Mouse (Mus musculus) fibroblast of lung, adult 2 months (primary cell): ENCODE data around the gene Mob4.

ENCODE experiments used
- DNase-seq: peaks from one replicate; pipeline ENCODE4 v3.0.0-alpha.2; 2011; ENCODE audit warnings: low read depth

The Mob4 gene

DNA sequence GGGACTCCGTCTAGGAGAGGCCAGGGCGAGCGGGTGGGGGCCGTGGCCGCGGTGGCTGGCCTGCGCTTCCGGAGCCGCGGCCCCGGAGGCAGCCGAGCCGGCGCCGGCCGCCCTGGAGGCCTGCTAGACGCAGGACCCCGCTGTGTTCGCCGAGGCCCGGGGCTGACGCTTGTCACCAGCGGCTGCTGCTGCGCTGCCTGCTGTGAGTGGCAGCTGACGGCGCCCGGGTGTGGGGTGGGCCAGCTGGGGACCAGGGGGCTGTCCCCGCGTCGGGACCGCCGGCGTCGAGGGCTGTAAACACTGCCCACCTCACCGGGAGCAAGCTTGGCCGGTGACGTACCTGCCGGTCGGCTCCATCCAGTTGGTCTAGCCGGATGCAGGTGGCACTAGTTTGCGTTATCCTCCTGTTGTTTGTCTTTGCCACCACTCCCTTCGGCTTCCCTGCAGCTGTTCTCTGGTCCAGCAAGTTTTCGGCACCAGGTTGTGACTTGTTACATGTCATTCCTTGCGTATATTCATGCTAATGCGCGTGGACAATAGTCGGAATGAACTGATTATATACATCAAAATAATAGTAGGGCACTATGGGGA lies 488 bp downstream of the Mob4 start:
- DNase-seq: no peak

DNA sequence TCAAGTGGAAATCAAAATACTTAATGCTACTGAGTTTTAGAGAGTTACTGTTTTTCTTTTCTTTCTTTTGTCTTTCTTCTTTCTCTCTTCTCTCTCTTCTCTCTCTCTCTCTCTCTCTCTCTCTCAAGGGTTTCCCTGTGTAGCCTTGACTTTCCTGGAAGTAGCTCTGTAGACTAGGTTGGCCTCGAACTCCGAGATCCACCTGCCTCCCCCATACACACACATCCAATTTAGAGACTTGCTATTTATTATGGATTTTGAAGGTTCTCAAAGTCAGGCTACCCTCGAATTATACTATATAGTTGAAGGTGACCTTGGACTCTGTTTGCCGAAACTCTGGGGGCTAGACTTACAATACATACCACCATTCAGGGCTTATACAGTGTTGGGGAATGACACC lies 1.3 kb downstream of the Mob4 start:
- no peak for DNase-seq

DNA sequence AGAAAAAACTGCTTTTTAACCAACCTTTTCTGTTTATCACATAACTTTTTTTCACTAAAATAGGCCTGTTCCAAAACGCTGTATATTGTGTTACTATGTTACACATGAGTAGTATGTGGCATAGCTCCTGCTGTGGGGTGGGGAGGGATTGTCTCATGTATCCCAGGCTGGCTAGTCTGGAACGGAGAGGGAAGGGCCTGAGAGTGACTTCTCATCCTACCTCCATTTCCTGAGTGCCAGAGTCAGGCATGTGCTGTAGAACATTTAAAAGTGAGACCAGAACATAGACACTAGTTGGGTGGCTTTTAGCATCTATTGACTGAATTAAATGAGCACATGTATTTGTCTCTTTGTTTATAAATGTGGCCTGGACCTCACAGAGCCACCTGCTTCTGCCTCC lies 2.1 kb downstream of the Mob4 start:
- no peak for DNase-seq

DNA sequence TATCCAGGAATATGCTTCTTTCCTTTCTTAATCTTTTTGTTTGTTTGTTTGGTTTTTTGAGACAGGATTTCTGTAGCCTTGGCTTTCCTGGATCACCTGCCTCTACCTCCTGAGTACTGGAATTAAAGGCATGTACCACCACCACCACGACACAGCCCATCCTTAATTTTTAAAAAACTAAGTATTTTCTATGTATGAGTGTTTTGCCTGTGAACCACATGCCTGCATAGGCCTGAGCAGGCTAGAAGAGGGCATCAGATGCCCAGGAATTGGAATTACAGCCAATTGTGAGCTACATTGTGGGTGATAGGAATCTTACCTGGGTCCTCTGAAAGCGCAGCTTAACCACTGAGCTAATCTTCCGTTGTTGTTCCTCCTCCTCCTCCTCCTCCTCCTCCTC lies 3.3 kb downstream of the Mob4 start:
- DNase-seq: no peak

DNA sequence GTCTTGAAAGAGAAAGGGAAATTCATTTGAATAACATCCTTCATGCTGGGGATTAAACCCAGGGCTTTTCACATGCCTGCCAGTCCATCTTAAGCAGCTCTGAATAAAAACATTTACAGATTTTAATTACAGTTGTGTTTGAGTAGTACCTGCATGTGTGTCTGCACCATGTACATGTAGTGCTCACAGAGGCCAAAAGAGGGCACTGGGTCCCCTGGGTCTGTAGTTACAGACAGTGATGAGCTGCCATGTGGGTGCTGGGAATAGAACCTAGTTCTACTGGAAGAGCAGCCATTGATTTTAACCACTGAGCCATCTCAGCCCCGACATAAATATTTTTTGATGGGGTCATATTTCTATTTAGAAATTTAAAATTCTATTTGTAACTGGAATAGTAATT lies 4.8 kb downstream of the Mob4 start:
- no peak for DNase-seq

DNA sequence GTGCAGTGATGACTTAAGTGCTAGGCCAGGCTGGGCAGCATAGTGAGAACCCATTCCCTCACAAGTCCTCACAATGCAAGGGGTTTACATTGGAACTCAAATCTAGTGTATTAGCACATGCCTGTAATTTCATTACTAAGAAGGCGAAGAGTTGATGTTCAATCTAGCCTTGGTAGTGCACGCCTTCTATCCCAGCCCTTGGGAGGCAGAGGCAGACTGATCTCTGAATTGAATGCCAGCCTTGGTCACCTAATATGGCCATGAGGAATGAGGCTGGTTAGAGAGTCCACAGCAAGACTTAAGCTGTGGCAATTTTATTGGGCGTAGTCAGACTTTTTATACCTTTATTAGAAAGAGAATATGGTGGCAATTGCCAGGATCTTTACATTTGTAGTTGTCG lies 13.3 kb downstream of the Mob4 start:
- no peak for DNase-seq

DNA sequence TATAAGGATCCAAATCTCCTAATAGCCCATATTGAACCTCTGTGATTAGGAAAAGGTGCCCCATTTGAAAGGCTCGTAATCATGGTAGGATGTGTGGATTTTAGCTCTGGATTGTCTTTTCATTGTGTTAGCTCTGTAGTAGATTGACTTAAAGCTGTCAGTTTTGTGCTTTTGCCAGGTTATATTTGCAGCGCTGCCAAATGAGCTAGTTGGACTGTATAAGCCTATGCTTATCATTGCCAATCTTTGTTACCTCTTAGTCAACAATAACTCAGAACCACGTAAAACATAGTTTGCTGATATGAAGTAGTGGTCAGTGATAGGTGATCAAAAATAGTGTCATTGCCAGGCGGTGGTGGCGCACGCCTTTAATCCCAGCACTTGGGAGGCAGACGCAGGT lies 14.5 kb downstream of the Mob4 start:
- no peak for DNase-seq

DNA sequence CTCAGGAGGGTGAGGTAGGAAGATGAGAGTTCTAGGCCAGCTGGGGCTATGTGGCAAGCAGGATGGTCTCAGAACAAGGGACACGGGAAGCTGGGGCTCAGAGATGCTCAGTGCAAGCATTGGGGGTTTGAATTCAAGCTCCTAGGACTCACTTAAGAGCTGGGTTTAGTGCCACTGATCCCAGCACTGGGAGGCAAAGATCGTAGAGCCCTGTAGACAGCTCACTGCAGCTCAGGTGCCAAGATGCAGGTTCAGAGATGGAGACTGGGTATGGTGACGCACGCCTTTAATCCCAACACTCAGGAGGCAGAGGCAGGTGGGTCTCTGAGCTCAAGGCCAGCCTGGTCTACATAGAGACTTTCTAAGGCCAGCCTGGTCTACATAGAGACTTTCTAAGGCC lies 26.3 kb downstream of the Mob4 start:
- no peak for DNase-seq

DNA sequence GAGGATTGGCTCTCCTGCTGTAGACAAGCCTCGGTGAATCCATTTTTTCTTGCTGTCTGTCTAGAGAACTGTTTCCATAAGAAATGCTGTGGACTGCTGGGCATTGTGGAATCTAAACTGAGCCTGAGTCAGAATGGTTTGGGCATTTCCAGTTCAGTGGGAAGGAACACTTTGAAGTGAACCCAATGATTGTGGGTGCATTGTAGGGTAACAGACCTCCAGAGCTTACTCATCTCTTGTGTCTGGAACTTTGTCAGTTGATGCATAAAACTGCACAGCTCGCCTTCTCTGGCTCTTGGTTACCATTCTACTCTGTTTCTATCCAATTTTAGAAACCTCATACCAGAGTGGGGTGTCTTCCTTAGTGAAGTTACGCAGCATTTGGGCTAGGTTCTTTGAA lies 27.2 kb downstream of the Mob4 start:
- DNase-seq: no peak

DNA sequence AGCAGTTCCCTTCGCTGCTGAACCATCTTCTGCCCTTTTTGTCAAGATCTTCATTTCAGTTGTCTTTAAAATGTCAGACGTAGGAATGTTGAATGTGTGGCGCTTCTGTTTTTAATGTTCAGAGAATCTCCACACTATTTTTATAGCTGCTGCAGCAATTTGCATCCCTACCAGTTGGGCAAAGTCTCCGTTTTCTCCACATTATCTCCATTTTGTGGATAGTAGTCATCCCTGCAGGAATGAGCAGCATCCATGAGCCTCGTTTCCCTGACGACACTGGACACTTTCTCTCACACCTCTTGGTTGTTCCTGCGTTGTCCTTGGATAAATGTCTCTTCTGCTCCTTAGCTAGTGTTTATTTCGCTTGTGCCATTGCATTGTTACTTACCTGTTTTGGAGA lies 27.8 kb downstream of the Mob4 start:
- no peak for DNase-seq

DNA sequence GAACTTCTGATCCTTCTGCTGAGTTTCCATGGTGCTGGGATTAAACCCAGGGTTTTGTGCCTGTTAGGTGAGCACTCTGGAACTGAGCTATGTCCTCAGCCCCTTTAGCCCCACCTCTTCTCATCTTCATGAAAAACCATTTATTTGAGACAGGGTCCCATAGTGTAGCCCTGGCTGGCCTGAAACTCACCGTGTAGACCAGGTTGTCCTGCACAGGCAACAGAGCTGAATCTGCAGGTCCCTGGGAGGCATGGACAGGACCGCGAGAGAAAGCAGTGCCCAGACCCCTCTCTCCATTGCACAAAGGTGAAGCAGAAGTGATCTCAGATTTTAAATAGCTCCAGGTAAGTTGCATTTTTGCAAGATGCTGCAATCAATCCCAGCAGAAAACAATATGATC lies 29.2 kb downstream of the Mob4 start:
- no peak for DNase-seq

DNA sequence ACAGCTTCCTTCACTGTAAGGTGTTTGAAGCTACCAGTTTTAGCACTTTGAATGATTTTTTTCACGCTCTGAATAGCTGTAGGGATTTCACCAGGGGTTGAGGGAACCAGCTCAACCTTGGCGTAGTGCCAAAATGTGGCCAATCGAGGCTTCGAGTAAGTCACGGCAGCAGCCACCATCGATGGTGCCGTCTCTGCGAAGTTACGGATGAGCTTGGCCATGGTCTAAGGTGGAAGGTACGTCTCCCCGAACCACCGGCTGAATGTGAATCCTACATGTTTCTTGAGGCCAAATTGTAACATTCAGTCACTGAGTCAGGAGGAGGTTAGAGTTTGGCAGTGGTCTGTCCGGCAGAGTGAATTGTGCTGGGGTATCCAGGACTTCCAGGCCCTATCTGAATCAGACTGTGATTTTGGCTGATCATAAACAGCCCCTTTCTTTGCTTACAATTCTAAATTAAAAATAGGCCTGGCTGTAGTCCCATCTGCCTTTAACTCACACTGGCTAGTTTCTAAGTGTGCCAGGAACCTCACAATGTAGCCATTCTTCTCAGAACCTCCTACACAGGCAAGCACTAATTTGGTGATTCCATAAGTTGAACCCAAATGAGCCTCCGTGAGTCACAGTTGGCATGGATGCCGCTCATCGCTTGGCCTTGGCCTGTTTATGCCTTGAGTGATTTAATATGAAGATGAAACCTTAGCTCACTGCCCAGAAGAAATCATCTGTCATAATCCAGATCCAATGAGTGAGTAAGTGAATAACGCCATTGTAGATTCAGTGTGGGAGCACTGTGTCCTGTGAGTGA lies 30.0 kb downstream of the Mob4 start:
- peak; percentile 94 for DNase-seq

DNA sequence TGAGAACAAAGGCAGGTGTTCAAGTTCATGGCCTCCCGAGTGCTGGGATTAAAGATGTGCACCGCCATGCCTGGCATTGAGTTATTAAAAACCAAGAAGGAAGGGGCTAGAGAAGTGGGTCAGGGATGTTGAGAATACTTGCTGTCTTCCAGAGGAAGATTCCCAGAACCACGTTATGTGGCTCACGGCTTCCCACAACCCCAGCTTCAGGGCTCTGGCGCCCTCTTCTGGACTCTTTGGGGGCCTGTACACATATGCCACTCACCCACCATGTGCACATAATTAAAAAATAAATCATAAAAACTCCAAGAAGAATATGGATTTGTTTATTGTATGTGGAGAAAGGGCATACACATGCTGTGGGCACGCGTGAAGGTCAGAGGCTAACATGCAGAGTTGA lies 30.9 kb downstream of the Mob4 start:
- no peak for DNase-seq

DNA sequence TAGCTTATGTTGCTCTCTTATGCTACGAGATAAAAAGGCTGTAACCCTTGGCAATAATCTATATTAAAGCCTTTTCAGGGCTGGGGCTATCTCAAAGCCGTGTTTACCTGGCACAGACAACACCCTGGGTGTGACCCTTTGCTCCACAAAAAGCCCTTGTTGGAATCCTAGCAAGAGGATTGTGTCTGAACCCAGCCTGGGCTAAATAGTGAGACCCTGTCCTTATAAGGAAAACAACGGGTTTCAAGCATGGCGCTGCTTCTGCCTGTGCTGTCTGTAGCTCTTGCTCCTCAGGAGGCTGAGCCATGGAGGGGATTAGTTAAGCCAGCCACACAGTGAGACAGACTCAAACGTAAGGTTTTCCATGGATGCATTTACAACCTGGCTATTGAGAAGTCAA lies 31.8 kb downstream of the Mob4 start:
- no peak for DNase-seq

DNA sequence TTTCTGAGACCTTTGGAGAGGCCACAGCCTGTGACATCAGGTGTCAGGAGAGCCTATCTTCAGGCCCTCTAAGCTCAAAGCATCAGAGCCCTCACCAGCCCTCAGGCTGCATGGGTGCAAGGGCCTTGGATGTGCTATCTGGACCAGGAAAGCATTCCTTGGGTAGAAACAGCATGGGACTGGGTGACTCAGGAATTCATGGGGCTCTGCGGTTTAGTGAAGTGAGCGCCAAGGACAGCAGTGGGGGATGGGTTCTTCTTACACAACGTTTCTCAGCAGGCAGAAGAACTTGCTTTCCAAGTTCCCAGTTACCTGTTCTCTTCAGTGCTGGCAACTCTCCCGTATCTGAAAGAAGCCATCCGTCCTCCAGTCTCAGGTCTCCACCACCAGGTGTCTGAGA lies 33.0 kb downstream of the Mob4 start:
- DNase-seq: peak; percentile 75

DNA sequence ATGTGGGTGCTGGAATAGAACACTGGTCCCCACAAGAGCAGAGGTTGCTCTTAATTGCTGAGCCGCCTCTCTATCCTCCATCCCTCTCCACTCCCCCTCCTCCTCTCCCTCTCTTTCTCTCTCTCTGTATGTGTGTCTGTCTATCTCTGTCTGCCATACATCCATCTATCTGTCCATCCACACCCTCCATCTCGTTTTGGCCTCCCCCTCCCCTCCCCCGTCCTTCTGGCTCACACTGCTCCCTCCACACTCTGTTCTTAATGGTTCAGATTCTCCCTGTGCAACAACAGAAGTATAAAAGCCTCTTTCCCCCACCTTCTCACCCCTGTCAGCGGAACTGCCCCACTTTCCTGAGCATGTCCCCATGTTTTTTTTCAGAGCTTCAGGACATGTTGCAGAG lies 36.5 kb downstream of the Mob4 start:
- DNase-seq: no peak

DNA sequence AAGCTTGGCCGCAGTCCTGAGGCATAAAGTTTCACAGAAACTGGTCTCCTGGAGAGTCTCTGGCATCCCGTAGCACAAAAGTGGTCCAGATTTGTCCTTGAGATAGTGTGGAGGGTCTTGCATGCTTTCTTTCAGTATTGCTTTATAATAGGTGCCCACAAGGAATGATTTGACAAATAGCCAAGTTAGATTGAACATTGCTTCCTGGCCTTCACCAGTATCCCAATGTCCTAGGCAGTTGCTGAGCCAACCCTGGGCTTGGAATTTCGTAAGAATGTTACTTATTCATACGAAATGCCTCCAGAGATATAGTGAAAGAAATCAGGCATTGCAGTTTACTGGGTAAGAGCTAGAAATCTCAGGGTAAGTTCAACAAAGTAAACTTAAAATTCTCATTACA lies 37.6 kb downstream of the Mob4 start:
- DNase-seq: no peak

DNA sequence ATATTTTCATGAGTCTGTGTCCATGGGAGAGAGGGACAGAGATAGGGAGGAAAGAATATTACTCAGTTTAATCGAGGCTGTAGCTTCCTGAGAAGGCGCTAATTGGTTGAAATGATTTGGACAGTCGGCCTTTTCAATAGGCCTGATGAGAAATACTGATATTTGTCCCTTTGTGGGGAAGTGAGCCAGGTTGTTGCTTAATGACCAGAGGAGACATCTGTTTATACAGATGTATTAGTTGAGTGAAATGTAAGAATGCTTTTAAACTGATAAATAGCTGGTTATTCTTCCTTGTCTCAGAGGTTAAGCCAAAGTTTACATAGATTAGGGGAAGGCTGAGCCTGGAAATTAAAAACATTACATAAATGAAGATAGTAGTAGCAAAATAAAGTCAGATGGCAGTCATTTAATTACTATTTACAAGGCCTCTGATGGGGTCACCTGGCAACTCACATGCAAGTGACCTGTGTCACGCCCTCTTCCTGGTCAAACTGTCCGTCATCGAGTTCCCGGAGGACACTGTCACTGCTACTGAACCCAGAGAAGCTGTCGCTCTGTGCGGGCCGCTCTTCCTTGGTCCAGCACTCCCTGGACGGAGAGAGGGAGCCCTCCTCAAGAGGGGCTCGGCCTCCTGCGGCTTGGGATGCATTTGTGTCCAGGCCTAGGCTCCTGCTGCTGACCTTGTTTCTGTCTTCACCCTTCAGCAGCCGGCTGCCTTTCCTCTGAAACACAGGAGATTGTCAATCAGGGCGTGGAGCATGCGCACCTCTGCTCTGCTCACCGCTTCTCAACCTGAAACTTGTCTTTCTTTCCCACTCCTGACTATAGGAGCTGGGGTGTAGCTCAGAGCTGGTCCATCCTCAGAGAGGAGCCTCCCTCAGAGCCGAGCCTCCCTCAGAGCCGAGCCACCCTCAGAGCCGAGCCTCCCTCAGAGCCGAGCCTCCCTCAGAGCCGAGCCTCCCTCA lies 40.6 kb downstream of the Mob4 start:
- no peak for DNase-seq

DNA sequence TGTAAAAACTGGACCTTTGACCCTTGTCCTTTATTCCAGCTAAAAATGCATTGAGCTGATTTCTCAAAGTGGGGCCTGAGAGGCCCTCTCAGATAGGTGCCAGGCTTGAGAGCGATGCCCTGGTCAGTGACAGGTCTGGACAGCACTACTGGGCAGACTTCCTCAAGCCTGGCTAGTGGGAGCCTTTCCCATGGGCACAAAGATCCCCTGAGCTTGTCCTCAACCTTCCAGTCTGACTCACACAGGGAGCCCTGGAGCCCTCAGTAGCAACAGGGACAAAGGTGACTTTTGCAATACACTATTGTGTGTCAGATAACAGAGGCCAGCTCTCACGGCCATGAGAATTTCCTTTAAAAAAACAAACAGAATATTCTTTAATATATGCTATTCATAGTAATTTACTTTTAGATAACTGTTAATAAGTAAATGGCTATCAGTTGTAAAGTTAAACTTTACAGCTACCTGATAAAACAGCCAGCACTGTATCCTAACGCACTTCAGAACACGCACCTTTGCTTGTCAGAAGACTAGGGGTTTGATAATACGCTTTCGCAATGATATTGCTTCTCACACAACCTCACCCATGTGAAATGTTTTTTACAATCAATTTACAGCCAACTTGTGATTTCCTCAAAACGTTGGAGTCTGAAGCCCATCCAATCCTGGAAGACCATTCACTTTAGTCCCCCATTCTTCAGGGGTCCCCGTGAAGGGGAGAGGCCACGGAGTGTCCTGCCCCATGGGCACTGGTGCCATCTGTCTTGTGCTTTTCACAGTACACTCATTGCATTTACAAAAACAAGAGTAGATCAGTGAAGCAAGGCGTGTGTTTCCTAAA lies 42.9 kb downstream of the Mob4 start:
- no peak for DNase-seq

DNA sequence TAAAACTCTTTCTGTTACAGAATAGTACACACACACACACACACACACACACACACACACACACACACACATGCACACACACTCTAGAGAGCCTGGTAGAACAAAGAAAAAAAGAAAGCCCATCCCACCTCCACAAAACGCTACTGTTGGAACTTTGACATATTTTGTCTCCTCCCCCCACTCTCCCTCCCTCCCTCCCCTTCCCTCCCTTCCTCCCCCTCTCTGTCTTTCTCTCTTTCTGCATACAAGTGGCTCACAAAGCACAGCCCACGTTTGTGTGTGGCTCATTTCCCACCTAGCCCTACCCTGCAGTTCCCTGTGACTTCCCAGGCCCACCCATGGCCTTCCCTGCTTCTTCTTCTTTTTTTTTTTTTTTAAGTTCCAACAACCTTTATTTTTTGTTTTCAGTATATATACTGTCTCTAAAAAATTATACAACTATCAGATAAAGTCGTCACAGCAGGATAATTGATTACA lies 43.6 kb downstream of the Mob4 start:
- DNase-seq: no peak

DNA sequence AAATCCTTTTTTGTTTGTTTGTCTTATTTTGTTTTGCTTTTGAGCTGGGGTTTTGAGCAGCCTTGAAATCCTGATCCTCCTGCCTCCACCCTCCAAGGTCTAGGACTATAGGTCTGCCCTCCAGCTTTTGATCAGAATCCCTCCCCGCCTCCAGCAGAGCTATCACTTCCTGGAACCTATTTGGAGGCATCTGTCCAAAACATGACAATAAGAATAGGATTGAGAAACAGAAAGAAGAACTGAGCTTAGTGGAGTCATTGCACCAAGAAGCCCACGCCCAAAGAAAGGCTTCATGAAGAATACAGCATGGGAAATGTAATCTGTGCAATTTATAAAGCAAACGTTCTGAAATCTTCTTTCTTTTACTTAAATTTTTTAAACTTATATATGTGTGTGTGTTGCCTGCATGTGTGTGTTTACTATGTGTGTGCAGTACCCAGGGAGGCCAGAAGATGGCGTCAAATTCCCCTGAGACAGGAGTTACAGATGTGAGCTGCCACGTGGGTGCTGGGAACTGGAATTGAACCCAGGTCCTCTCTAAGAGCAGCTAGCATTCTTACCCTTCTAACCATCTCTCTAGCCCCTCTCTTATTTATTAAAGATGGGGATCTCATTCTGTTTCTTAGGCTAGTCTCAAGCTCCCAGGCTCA lies 49.0 kb downstream of the Mob4 start:
- DNase-seq: no peak
